Mouse (Mus musculus) neural tube, embryonic 10.5 days (tissue): Measurements from ENCODE around the gene Rbm11.
A peak's percentile ranks its signal among the peaks of the same experiment; 100 is the strongest.

Source experiments
- DNase-seq: peaks from one replicate; pipeline ENCODE4 v3.0.0-alpha.2; 2017; ENCODE audit warnings: low spot score; ENCODE audit errors: extremely low spot score

The Rbm11 gene

GRCm38 (mm10) chr16:75592671-75593500, at the start of gene Rbm11:
TSS of gene Rbm11 (plus strand) at chr16:75592844.
- peak; percentile 82 for DNase-seq

GRCm38 (mm10) chr16:75545310-75545709, 47.3 kb upstream of the Rbm11 start:
- no peak for DNase-seq

- DNase-seq, result no peak
These were observed 29.7 kb upstream of the Rbm11 start for GRCm38 (mm10) chr16:75562910-75563309.

GRCm38 (mm10) chr16:75582279-75582678, 10.4 kb upstream of the Rbm11 start:
- DNase-seq, result no peak

- no peak for DNase-seq
These were observed 6.7 kb upstream of the Rbm11 start, which contains the start of gene Lipi for GRCm38 (mm10) chr16:75585961-75586360. TSS of gene Lipi (minus strand) at chr16:75586061.

- no peak for DNase-seq
These were observed 6.2 kb upstream of the Rbm11 start for GRCm38 (mm10) chr16:75586466-75586865.

GRCm38 (mm10) chr16:75593501-75594183, 998 bp downstream of the Rbm11 start:
- DNase-seq, result no peak

- DNase-seq, result no peak
These were observed 13.8 kb downstream of the Rbm11 start for GRCm38 (mm10) chr16:75606415-75606814.

GRCm38 (mm10) chr16:75612561-75612960, 19.9 kb downstream of the Rbm11 start:
- no peak for DNase-seq

- DNase-seq, result no peak
These were observed 25.2 kb downstream of the Rbm11 start for GRCm38 (mm10) chr16:75617651-75618349.

GRCm38 (mm10) chr16:75627862-75628261, 35.2 kb downstream of the Rbm11 start:
- no peak for DNase-seq
